Mouse (Mus musculus): ENCODE measurements around the gene Elfn2.

- TF ChIP-seq CTCF (IDR thresholded peaks at IDR 0.05; ENCODE audit: borderline replicate concordance, control insufficient read depth, extremely low read depth, insufficient read depth, low read length, poor library complexity) (no peak), POLR2A (IDR thresholded peaks at IDR 0.05; ENCODE audit: control insufficient read depth, extremely low read depth, insufficient read depth, low read length, poor library complexity) (no peak)
Observed at GRCm38 (mm10) chr15:78674912-78675412, 43.6 kb downstream of the Elfn2 start.

All from thymus, adult 2 months (tissue).